Mouse (Mus musculus) hindbrain, embryonic 10.5 days (tissue): ENCODE measurements around the gene Pitpnc1. TPM values are rescaled to one million over a fixed set of nuclear protein-coding genes. Genes with fewer than 3 reads are reported as not detected.
A peak's percentile ranks its signal among the peaks of the same experiment; 100 is the strongest.

Source experiments
- DNase-seq: peaks from one replicate; pipeline ENCODE4 v3.0.0-alpha.2; 2017; ENCODE audit warnings: low spot score
- H3K27ac ChIP-seq: fragments of 300-500 bp; sonication (generic); 2 replicates; pipeline ENCODE4 v1.5.1; 2016; ENCODE audit warnings: mild to moderate bottlenecking, moderate library complexity
- H3K27me3 ChIP-seq: fragments of 300-500 bp; sonication (generic); 2 replicates; pipeline ENCODE4 v1.6.1; 2016; ENCODE audit warnings: mild to moderate bottlenecking; ENCODE audit not compliant: poor library complexity, insufficient read depth, severe bottlenecking
- H3K36me3 ChIP-seq: fragments of 300-500 bp; sonication (generic); 2 replicates; pipeline ENCODE4 v1.6.1; 2016; ENCODE audit warnings: mild to moderate bottlenecking, moderate library complexity
- H3K4me1 ChIP-seq: fragments of 300-500 bp; sonication (generic); replicated peaks from 2 replicates; pipeline ENCODE4 v1.6.1; 2016; ENCODE audit warnings: mild to moderate bottlenecking
- H3K4me3 ChIP-seq: fragments of 300-500 bp; sonication (generic); 2 replicates; pipeline ENCODE4 v1.5.1; 2016; ENCODE audit warnings: mild to moderate bottlenecking, moderate library complexity
- H3K9me3 ChIP-seq: fragments of 300-500 bp; sonication (generic); 2 replicates; pipeline ENCODE4 v1.6.1; 2016; ENCODE audit warnings: mild to moderate bottlenecking, moderate library complexity
- WGBS: fragments of 180-500 bp; shearing (Covaris S2); methylation state at CpG from one replicate; pipeline ENCODE4 v1.1.7; 2016; 5-methylcytosine and 5-hydroxymethylcytosine counted together
- polyA plus RNA-seq: library from polyadenylated mRNA; unstranded; fragments of >200 nt; fragmentation: Nextera tagmentation; extraction: Ambion mirVana; gene quantifications from 2 replicates; pipeline ENCODE4 v1.2.1, GENCODE M21; 2016

The Pitpnc1 gene
- polyA plus RNA-seq, 1 experiment from 2014 or later: 21.9 TPM

DNA sequence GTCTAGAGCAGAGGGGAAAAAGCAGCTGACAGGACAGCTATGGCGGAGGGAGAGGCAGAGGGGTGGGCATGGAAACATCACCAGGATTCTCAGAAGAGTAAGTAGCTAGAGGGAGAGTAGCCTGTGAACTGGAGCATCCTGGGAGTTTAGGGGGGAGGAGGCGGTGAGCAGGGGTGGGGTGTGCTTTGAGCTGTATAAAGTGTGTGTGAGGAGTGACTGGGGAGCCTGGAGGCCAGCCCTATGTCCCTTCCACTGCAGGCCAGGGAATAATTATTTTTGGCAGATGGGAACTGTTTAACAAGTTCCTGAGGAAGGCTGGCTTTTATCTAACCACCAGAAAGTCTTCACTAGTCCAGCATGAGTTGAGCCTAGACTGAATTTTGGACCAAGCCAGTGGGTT is 275.2 kb downstream of the Pitpnc1 start:
- WGBS: 68% methylated on average over 2 of the region's 2 CpGs
- no peak for DNase-seq

DNA sequence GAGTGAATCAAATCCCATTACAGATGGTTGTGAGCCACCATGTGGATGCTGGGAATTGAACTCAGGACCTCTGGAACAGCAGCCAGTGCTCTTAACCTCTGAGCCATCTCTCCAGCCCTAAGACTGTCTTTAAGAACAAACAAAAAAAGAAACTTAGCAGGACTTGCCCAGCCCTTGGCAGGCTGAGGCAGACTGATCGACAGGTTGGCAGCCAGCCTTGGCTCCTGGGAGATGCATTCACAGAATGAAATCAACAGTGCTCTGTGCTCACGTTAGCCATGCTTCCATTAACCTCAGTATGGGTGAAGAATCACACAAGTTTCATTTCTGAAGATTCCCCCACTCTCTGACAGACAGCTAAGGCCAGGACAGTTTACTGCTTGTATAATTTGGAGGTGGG is 280.1 kb downstream of the Pitpnc1 start:
- H3K4me3 ChIP-seq: no peak overlapping the region
- no peaks in the 10 kb centered on the region for H3K27me3 ChIP-seq
- H3K36me3 ChIP-seq: peaks cover 18% of the 10 kb centered on the region
- H3K27ac ChIP-seq: no peak overlapping the region
- DNase-seq: no peak
- WGBS: 83% methylated on average over 2 of the region's 2 CpGs
- no peaks in the 10 kb centered on the region for H3K9me3 ChIP-seq
- H3K4me1 ChIP-seq: peaks cover 7% of the 10 kb centered on the region

More for the DNA sequence above, 275.2 kb downstream of the Pitpnc1 start:
- no peak overlapping the region for H3K4me3 ChIP-seq
- no peaks in the 10 kb centered on the region for H3K4me1 ChIP-seq
- no peaks in the 10 kb centered on the region for H3K36me3 ChIP-seq
- no peaks in the 10 kb centered on the region for H3K27me3 ChIP-seq
- no peak overlapping the region for H3K27ac ChIP-seq
- no peaks in the 10 kb centered on the region for H3K9me3 ChIP-seq

DNA sequence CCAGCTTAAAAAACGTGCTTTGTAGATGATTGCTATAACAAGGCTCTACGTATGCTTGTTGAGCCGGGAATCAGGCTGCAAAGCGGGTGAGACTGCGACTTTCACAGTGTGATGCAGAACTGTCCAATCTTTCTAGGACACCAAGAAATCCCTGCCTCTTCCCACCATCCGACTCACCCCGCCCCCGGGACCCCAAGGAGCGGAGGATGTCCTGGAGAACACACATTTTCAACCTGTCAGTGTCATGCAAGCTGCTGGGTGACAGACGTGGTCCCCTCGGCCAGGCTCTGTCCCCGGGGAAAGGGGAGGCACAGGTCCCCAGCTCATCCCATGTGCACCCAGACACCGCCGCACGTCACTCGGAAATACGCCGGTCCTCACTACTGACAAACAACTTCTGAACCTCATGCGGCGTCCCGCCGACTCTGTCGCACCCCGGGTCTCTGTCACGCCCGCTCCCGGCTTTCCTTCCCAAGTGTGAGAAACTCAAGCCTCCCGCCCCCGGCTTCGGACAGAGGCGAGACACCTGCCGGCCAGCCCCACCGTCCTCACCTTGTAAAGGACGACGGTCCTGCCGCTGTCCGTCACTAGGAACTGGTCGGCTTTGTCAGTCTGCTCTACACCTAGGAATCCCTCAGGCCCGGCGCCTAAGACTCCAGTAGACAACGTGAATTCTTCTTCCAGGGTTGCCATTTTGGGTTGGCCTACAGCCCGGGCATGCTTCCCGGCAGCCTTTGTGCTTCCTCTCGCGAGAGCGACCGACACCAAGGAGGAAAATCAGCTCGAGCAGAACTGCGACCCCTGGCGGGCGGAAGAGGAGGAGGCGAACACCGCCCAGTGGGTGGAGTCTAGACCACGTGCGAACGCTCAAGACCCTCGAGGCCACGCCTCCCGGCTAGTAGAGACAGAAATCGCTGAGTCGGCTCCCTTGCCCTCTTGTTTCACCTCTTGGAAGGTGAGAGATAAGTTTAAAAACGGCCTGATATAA is 281.6 kb downstream of the Pitpnc1 start, which contains the start of gene Nol11:
TSS of gene Nol11 (minus strand) at position 817 of the 988 bp plus-strand sequence.
- H3K36me3 ChIP-seq: peaks cover 34% of the 10 kb centered on the region
- peaks cover 7% of the 10 kb centered on the region for H3K4me1 ChIP-seq
- H3K4me3 ChIP-seq: peak within 1 kb of the TSS; percentile 91
- DNase-seq: peak; percentile 98
- H3K27me3 ChIP-seq: no peaks in the 10 kb centered on the region
- H3K27ac ChIP-seq: peak within 1 kb of the TSS; percentile 92
- WGBS: under 1% methylated on average over 62 of the region's 62 CpGs
- no peaks in the 10 kb centered on the region for H3K9me3 ChIP-seq

DNA sequence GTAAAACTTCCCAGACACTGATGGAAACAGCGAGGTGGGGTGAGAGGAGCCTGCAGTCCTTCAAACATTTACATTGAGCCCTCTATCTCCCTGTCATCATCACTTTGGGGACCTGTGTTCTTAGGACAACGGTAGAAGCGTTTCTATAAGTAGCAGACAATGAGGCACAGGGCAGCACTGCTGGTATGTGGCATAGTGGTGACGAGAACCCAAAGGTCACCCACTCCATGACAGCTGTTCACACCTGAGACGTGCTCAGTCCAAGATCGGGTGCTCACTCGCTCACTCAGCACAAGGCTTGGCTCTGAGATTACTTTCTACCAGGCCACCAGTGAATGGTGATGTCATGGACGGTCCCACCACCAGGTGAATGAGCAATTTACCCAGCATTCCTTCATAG is 286.7 kb downstream of the Pitpnc1 start:
- Histone ChIP-seq H3K36me3 (peaks cover 84% of the 10 kb centered on the region), H3K27ac (no peak overlapping the region), H3K4me3 (no peak overlapping the region), H3K9me3 (no peaks in the 10 kb centered on the region), H3K27me3 (no peaks in the 10 kb centered on the region), H3K4me1 (peaks cover 7% of the 10 kb centered on the region)
- no peak for DNase-seq
- WGBS: 96% methylated on average over 8 of the region's 8 CpGs

DNA sequence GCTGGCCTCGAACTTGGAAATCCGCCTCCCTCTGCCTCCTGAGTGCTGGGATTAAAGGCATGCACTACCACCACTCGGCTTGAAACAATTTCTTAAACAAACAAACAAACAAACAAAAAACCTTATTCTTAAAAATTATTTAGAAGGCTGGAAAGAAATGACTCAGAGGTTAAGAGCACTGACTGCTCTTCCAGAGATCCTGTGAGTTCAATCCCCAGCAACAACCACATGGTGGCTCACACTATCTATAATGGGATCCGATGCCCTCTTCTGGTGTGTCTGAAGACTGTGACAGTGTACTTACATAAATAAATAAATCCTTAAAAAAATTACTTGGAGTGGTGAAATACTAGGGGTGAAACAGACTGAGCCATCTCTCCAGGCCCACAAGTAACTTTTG is 309.3 kb downstream of the Pitpnc1 start:
- Histone ChIP-seq H3K27ac (no peak overlapping the region), H3K4me3 (no peak overlapping the region), H3K4me1 (peaks cover 6% of the 10 kb centered on the region; the same call in 1 of the 2 replicates), H3K27me3 (no peaks in the 10 kb centered on the region), H3K36me3 (peaks cover 14% of the 10 kb centered on the region), H3K9me3 (no peaks in the 10 kb centered on the region)
- WGBS: 82% methylated on average over 4 of the region's 4 CpGs
- DNase-seq: no peak

DNA sequence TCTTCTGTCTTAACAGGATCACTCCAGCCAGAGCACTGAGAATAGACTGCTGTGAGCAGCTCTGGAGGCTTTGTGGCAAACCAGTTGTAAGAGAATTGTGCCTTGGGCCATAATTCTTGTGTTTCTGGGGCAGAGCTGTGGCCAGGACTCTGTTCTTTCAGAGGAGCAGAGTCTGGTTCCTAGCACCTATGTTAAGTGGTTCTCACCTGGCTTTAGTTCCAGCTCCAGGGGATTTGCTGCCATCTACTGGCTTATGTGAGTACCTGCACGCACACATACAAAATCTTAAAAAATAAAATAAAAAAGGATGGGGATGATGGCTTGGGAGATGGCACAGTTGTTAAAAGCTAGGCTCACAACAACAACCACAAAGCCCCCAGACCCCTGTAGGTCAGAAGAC is 311.5 kb downstream of the Pitpnc1 start:
- DNase-seq: no peak
- WGBS: 36% methylated on average over 1 of the region's 1 CpGs
- no peak overlapping the region for H3K4me3 ChIP-seq
- H3K27me3 ChIP-seq: no peaks in the 10 kb centered on the region
- no peak overlapping the region for H3K27ac ChIP-seq
- peaks cover 6% of the 10 kb centered on the region; the same call in 1 of the 2 replicates for H3K4me1 ChIP-seq
- peaks cover 4% of the 10 kb centered on the region; the same call in 1 of the 2 replicates for H3K36me3 ChIP-seq
- no peaks in the 10 kb centered on the region for H3K9me3 ChIP-seq

Other genes starting within 250 kb of the Pitpnc1 start
- 188 and 220 TPM in 2 replicates for gene Psmd12, start 8.8 kb upstream of the Pitpnc1 start, polyA plus RNA-seq
- gene Helz, start 77.2 kb upstream of the Pitpnc1 start, polyA plus RNA-seq: 20.6 and 23.7 TPM in 2 replicates
- gene Cacng1, start 245.8 kb upstream of the Pitpnc1 start, polyA plus RNA-seq: 0.16 and 0.26 TPM in 2 replicates